Mouse (Mus musculus) spleen, adult 2 months (tissue): ENCODE results near the gene Wdr91. TPM values are rescaled to one million over a fixed set of nuclear protein-coding genes. Genes with fewer than 3 reads are reported as not detected.

ENCODE experiments used
- DNase-seq, 2 experiments: peaks; one replicate each; pipeline versions ENCODE4 v3.0.0 to v3.0.0-alpha.2; 2012 to 2021; ENCODE audit warnings: low spot score in 2 of 2, low read depth in 1 of 2
- H3K27ac ChIP-seq: fragments of 200-500 bp; 2 replicates; pipeline ENCODE4 v1.5.1; 2012; ENCODE audit warnings: low read length, inconsistent platforms; ENCODE audit not compliant: insufficient read depth
- H3K27me3 ChIP-seq: fragments of 200-500 bp; 2 replicates; pipeline ENCODE4 v1.6.1; 2012; ENCODE audit warnings: mild to moderate bottlenecking, moderate library complexity, low read length, inconsistent platforms; ENCODE audit not compliant: control insufficient read depth, insufficient read depth
- H3K36me3 ChIP-seq: fragments of 200-500 bp; 2 replicates; pipeline ENCODE4 v1.6.1; 2012; ENCODE audit warnings: mild to moderate bottlenecking, low read length, inconsistent platforms; ENCODE audit not compliant: control insufficient read depth, insufficient read depth
- H3K4me1 ChIP-seq: fragments of 200-500 bp; 2 replicates; pipeline ENCODE4 v1.6.1; 2011; ENCODE audit warnings: inconsistent platforms; ENCODE audit not compliant: control insufficient read depth, insufficient read depth, insufficient read length
- H3K4me3 ChIP-seq: fragments of 200-500 bp; 2 replicates; pipeline ENCODE4 v1.5.1; 2011; ENCODE audit warnings: mild to moderate bottlenecking, inconsistent platforms; ENCODE audit not compliant: insufficient read depth, insufficient read length; ENCODE audit errors: extremely low read depth
- CTCF ChIP-seq: fragments of 200-500 bp; IDR thresholded peaks from 2 replicates; pipeline ENCODE4 v1.5.1; 2011; ENCODE audit warnings: mild to moderate bottlenecking, inconsistent platforms; ENCODE audit not compliant: insufficient read depth, insufficient read length, insufficient replicate concordance; ENCODE audit errors: extremely low read depth
- POLR2A ChIP-seq: fragments of 200-500 bp; IDR thresholded peaks from 2 replicates; pipeline ENCODE4 v1.6.1; 2011; ENCODE audit warnings: low read depth, low read length, inconsistent platforms
- WGBS: fragments of 180-500 bp; shearing (Covaris S2); methylation state at CpG from one replicate; pipeline ENCODE4 v1.1.7; 2018; 5-methylcytosine and 5-hydroxymethylcytosine counted together
- polyA plus RNA-seq: library from polyadenylated mRNA; depleted of rRNA; stranded (reverse); fragments of >200 nt; gene quantifications from 2 replicates; pipeline ENCODE4 v1.2.3, GENCODE M21; 2012

Gene Wdr91
- polyA plus RNA-seq, 1 experiment, result 32.9 TPM

- no peak overlapping the region for H3K27ac ChIP-seq
- WGBS, result 79% methylated on average over 11 of the region's 11 CpGs
- H3K36me3 ChIP-seq, result no peaks in the 10 kb centered on the region
- no peak for DNase-seq
- H3K27me3 ChIP-seq, result no peaks in the 10 kb centered on the region
- TF ChIP-seq CTCF (no peak), POLR2A (no peak)
- peaks cover 11% of the 10 kb centered on the region; the same call in 1 of the 2 replicates for H3K4me1 ChIP-seq
- H3K4me3 ChIP-seq, result no peak overlapping the region
These were observed 37.8 kb upstream of the Wdr91 start for GRCm38 (mm10) chr6:34948461-34948860.

GRCm38 (mm10) chr6:34946486-34947079 lies 35.9 kb upstream of the Wdr91 start:
- 52% methylated on average over 1 of the region's 1 CpGs for WGBS
- H3K4me1 ChIP-seq, result no peaks in the 10 kb centered on the region; the same call in 1 of the 2 replicates
- DNase-seq, result no peak
- H3K4me3 ChIP-seq, result no peak overlapping the region
- TF ChIP-seq CTCF (no peak), POLR2A (no peak)
- H3K27me3 ChIP-seq, result no peaks in the 10 kb centered on the region
- no peaks in the 10 kb centered on the region for H3K36me3 ChIP-seq
- H3K27ac ChIP-seq, result no peak overlapping the region

- H3K27ac ChIP-seq, result no peak overlapping the region
- no peaks in the 10 kb centered on the region for H3K27me3 ChIP-seq
- H3K4me3 ChIP-seq, result no peak overlapping the region
- 72% methylated on average over 5 of the region's 5 CpGs for WGBS
- no peak for DNase-seq
- no peaks in the 10 kb centered on the region for H3K36me3 ChIP-seq
- H3K4me1 ChIP-seq, result peaks cover 7% of the 10 kb centered on the region; the same call in 1 of the 2 replicates
- TF ChIP-seq POLR2A (no peak), CTCF (no peak)
These were observed 32.8 kb upstream of the Wdr91 start for GRCm38 (mm10) chr6:34943499-34943898.

GRCm38 (mm10) chr6:34942446-34942845 lies 31.8 kb upstream of the Wdr91 start:
- no peak for TF ChIP-seq POLR2A
- TF ChIP-seq CTCF, result no peak
- Histone ChIP-seq H3K27me3 (no peaks in the 10 kb centered on the region), H3K4me1 (peaks cover 13% of the 10 kb centered on the region; the same call in 1 of the 2 replicates), H3K36me3 (no peaks in the 10 kb centered on the region), H3K27ac (no peak overlapping the region), H3K4me3 (no peak overlapping the region)
- 51% methylated on average over 9 of the region's 9 CpGs for WGBS
- DNase-seq, result no peak

GRCm38 (mm10) chr6:34941496-34941895 lies 30.8 kb upstream of the Wdr91 start:
- 89% methylated on average over 2 of the region's 2 CpGs for WGBS
- no peak overlapping the region for H3K4me3 ChIP-seq
- H3K36me3 ChIP-seq, result no peaks in the 10 kb centered on the region
- DNase-seq, result no peak
- H3K4me1 ChIP-seq, result peaks cover 13% of the 10 kb centered on the region; the same call in 1 of the 2 replicates
- TF ChIP-seq POLR2A (no peak), CTCF (no peak)
- no peak overlapping the region for H3K27ac ChIP-seq
- no peaks in the 10 kb centered on the region for H3K27me3 ChIP-seq

- TF ChIP-seq CTCF (no peak), POLR2A (no peak)
- WGBS, result 68% methylated on average over 8 of the region's 8 CpGs
- Histone ChIP-seq H3K4me3 (no peak overlapping the region), H3K27me3 (no peaks in the 10 kb centered on the region), H3K27ac (no peak overlapping the region), H3K4me1 (peaks cover 13% of the 10 kb centered on the region; the same call in 1 of the 2 replicates), H3K36me3 (no peaks in the 10 kb centered on the region)
- no peak for DNase-seq
These were observed 28.8 kb upstream of the Wdr91 start for GRCm38 (mm10) chr6:34939451-34939850.

- H3K27ac ChIP-seq, result no peak overlapping the region; the same call in 1 of the 2 replicates
- H3K4me1 ChIP-seq, result peaks cover 13% of the 10 kb centered on the region; the same call in 1 of the 2 replicates
- no peaks in the 10 kb centered on the region for H3K27me3 ChIP-seq
- no peaks in the 10 kb centered on the region for H3K36me3 ChIP-seq
- TF ChIP-seq CTCF, result no peak
- TF ChIP-seq POLR2A, result no peak
- 59% methylated on average over 4 of the region's 4 CpGs for WGBS
- H3K4me3 ChIP-seq, result no peak overlapping the region
- DNase-seq, result no peak
These were observed 28.3 kb upstream of the Wdr91 start for GRCm38 (mm10) chr6:34938929-34939325.
